Mouse (Mus musculus): ENCODE data around the gene Gm2381. TPM values are rescaled to one million over a fixed set of nuclear protein-coding genes. Genes with fewer than 3 reads are reported as not detected.

Gm2381 gene
- polyA plus RNA-seq (2021; fragmentation: Nextera tagmentation): not detected in 2 replicates
- long read RNA-seq, experiment 1: 0 reads
- long read RNA-seq, experiment 2: 0 reads

GRCm38 (mm10) chr7:42866801-42867458, at the start of gene Gm2381:
TSS of gene Gm2381 (minus strand) at chr7:42867234.

GRCm38 (mm10) chr7:42793425-42793824, 73.6 kb downstream of the Gm2381 start, which contains the start of gene Vmn2r62:
TSS of gene Vmn2r62 (minus strand) at chr7:42793525.

Other genes with a start within 250 kb of the Gm2381 start
- 0.63 and 0.70 TPM in 2 replicates for gene Zfp976, start 224.6 kb downstream of the Gm2381 start, polyA plus RNA-seq (2021; fragmentation: Nextera tagmentation)
- gene Zfp975, start 174.5 kb downstream of the Gm2381 start, polyA plus RNA-seq (2021; fragmentation: Nextera tagmentation): 2.5 and 2.7 TPM in 2 replicates
- not detected in 2 replicates for gene Gm17067, start 140.2 kb downstream of the Gm2381 start, polyA plus RNA-seq (2021; fragmentation: Nextera tagmentation)
- gene Vmn2r62, start 73.7 kb downstream of the Gm2381 start, polyA plus RNA-seq (2021; fragmentation: Nextera tagmentation): not detected in 2 replicates
- gene Vmn2r63, start 66.6 kb upstream of the Gm2381 start, polyA plus RNA-seq (2021; fragmentation: Nextera tagmentation): not detected in 2 replicates
- gene Gm9268, start 151.5 kb upstream of the Gm2381 start, polyA plus RNA-seq (2021; fragmentation: Nextera tagmentation): not detected in 2 replicates
- not detected in 2 replicates for gene Zfp936, start 247.0 kb upstream of the Gm2381 start, polyA plus RNA-seq (2021; fragmentation: Nextera tagmentation)